Mouse (Mus musculus): Measurements from ENCODE around the gene Hdac8. TPM values are rescaled to one million over a fixed set of nuclear protein-coding genes. Genes with fewer than 3 reads are reported as not detected.

The Hdac8 gene
- 1 to 10 TPM; 3.2 to 4.9 TPM for total RNA-seq (2021)
- long read RNA-seq, experiment 1, partial matches to known transcripts: 0 of 1 reads
- long read RNA-seq, experiment 1, other reads (novel, unspliced or antisense): 0 of 1 reads
- long read RNA-seq, experiment 2, partial matches to known transcripts: 0 of 4 reads
- long read RNA-seq, experiment 2, other reads (novel, unspliced or antisense): 1 of 4 reads

DNA sequence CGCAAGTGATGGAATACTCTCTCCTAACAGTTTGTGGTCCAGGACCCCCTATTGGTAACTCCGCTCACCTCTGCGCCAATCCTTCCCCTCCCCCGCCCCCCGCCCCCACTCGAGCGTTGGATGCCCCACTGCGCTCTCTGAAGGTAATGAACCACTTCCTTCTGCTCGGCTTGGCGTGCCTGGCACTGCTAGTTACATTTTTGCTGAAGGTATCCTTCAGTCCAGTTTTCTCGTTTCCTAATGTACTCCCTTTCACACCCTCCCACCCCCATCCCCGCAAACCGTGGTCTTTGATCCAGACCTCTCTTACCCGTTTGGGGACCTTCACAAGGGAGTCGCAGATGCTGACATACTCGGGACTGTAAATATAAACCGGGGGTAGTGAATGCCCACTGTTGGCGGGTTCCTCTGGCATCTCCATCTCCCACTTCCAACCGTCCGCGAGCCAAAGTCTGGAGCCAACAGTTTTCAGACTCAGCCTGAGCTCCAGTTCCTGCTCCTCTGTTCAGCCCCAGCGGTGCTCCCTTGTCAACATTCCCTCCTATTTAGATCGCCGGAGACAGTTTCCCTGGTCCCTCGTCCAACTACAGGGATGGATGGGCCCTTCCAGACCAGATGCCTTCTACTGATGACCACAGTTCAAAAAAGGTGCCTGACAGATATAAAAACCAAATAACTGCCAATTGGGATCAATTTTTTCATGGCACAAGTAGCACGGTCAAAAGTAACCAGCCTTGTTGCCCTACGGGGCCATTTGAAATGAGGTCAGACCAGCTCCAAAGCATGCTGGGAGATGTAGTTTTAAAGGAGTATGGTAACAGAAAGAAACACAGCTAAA, at the start of gene Hdac8:
TSS of gene Hdac8 (minus strand) at position 716 of the 838 bp plus-strand sequence.
- peak; percentile 19 for DNase-seq

DNA sequence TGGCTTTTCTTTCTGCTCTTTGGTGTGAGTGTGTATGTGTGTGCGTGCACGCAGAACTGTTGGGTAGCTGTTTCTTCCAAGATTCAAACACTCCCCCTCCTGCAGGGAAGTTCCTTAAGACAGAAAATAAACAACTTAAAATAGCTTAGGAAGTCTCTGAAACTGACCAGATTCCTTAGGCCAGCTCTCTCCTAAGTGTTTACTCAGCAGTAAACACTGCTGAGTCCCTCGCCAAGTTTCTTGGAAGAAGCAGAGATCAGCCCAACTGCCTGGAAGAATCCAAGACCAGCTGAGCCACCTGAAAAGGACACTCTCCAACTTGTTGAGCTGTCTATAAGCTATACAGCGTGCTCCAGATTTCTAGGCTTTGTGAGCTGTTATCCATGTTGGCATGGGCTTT, 4.0 kb upstream of the Hdac8 start:
- no peak for DNase-seq

DNA sequence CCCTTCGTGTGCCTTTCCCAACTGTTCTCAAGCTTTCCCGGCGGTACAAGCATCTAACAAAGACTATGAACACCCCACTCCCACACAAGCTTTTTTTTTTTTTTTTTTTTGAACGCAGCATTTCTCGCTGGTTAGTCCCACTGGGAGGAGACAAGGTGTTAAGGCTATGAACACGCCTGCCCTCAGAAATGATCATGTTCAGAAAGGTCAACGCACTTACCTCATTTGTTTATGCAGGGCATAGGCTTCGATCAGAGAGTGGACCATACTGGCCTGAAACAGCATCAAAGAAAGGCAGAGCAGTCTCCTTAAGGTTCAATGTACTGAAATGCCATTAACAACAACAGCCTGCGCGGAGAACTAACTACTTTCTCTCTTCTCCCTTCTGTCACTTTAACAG, 980 bp downstream of the Hdac8 start:
- no peak for DNase-seq

DNA sequence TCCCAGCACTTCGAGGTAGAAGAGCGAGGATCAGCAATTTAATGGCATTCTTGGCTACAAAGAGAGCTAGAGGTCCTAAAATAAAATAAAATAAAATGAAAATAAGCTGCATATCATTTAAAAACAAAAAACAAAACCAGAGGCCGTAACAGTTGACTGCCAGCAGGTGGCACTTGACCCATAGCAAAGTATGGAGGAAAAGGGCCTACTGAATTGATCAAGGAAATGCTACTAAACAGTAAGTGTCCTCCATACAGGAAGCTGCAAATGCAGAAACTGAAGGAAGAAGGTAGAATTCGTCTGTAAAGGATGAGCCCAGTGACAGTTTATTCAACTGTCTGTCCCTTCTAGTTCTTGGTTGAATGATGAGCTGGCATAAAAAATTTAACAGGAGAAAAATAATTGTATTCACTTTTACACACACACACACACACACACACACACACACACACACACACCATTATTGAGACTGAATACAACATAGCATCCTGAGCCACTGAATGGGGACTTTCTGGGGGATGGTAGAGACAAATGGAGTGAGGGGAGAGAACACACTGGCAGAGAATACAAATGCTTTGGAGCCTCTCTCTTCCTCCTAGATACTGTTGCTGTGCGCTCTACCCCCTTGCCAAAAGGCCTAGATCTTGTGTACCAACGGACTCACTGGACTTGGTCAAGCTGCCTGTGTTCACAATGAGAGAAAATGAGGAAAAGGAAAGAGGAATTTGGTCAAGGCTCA, 11.0 kb downstream of the Hdac8 start:
- DNase-seq: peak; percentile 6

DNA sequence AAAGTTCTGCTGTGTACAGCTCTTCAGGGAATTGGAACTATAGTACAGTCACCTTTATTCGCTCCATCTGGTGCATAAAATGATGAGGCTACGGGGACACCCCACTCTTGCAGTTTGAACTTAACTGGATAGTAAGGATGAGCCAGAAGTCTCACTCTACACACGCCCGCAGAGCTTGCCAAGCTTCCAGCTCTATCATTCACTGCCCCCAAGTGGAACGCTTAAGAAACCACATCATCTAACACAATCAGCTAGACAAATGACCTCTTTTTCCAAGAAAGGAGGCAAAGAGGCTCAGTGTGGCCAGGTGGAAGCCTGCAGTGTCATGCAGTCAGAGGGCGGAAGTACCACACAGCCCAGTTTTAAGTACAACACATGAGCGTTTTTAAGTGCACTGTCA, 19.6 kb downstream of the Hdac8 start:
- no peak for DNase-seq

DNA sequence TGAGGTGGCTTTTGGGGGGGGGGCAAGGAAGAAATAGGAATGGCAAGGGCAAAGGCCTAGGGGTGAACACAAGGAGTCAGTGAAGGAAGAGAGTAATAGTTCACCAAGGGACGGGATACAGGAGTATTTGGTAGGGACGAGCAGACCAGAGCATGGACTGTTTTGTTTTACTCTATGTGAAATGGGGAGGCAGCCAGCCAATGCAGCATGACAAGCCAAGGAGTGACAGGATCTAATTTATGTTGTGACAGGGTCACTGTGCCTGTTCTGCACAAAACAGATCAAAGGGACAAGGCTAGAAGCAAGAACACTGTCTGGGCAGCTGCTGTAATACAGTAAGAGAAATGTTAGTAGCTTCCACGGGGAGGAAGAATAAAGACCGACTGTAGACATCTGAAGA, 25.5 kb downstream of the Hdac8 start:
- no peak for DNase-seq

DNA sequence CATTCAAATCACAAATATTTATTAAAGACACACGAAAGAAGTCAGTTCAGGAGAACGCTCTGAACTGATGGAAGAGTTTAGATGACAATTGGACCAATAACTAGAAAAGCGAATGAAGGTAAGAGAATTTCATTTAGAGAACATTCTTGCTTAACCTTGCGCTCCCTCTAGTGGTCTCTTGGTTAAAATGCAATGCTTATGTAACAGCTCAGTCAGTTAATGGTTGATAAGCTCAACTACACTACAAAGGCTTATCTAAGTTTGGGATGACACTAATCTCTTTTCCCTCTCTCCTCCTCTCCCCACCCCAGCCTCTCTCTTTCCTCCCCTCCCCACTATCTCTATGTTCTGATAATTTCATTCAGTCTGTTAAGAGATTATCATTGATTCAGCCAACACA, 26.2 kb downstream of the Hdac8 start:
- DNase-seq: no peak

DNA sequence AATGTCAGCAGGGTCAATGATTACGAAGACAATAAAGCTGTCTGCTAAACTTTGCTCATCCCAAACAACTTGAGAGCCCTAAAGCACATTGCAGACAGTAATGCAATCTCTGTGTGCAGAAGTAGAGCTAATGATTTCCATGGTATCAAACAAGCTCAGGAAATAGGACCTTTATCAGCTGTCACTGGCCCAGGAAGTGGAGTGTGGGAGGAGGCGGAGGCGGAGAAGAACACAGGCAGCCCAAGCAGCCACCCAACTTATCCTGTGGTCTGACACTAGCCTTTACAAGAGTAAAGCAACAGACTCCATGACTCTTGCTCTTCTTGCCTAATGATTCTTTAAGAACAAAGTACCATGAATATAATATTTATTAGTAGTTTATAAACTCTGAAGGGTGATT, 26.7 kb downstream of the Hdac8 start:
- no peak for DNase-seq

DNA sequence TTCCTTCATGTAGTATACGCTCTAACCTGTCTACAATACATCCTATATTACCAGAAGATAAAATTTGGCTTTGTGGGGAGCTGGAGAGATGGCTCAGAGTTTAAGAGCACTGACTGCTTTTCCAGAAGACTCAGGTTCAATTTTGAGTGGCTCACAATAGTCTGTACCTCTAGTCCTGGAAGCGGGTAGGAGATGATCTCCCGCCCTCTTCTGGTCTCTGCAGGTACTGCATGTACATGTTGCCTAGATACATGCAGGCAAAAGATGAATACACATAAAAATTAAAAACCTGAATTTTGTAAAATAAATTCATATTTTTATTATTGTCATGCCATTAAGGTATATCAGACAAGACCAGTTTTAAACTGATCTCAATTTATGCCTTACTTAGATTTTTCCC, 28.4 kb downstream of the Hdac8 start:
- peak; percentile 68 for DNase-seq

DNA sequence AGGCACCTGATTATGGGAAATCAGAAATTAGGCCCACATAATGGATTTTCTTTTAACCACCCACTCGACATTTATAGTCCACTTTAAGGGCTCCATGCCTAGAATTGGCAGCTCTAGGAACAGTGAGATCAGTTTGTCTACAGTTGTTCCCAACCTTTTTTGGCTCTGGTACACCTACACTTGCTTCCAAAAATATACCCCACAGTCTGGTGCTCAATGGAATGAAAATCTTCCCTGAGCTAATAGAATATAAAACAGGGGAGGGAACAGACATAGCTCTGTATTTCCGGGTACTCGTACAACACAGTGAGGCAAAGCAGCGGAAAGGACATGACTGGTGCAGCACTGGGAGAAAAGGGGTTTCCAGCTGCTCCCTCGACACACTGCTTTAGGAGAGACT, 29.6 kb downstream of the Hdac8 start:
- no peak for DNase-seq

DNA sequence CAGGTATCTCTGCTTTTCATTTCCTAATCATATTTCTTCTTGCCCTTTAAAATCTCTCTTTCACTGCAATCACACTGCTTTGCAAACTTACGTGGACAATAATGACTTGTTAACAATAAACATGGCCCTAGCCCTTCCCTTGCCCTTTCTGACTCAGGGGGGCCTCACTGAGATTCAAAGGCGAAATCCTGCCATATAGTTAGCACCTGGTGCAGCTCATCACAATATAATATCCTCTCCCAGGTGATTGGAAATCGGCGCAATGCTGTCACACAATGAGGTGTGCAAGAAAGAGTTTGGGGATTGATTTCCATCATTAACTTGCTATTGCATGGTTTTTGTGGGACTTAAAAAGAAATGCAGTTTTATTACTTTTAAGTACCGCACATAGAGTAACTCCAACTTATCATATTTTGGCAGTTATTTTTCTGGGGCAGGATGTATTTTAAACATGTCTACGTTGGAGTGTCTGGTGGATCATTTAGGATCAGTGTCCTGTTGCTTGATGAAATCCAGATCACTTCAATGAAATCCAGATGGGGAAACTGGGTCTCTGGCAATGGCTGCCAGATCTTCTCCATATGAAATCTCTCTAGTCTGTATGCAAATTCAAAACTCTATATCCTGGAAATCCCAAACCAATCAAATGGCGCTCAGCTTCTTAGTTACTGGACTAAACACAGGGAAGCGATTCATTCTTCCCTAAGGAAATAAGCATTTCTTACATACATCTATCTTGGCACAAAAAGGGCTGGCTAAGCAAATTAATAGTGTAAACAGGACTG, 86.6 kb downstream of the Hdac8 start:
- DNase-seq: no peak

DNA sequence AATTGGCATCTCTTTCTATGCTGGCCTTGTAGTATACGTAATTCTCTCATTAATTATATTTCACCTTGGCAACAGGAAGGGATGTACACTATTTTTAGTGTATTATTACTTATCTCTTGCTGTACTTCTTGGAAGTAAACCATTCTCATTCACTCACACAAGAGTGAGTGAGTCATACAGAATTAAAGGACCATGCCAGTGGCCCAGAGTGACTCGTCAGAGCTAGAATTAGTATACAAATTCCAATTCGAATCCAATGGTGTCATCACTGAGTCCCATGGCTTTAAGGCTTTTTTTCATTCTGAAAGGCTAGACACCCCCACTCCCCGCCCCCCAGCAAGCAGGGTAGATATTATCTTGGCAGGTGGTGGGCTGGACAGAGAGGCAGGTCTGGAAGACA, 88.2 kb downstream of the Hdac8 start:
- no peak for DNase-seq

DNA sequence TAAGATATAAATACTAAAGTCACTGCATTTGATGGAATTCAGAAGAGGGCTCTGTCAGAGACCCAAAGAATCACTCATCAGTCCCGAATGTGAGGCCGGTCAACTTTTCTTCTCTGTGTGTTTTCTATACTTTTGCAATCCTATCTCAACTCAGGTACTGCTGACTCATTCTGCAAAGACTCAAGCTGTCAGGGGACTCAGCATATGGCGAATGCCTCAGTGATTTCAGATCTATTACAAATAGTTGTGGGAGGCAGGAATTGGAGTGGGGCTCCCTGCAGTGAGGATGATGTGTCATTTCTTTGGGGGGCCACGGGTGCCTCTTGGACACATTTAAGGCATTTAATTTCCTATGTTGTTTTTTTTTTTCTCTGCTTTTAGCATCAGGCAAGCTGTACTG, 88.8 kb downstream of the Hdac8 start:
- DNase-seq: no peak

DNA sequence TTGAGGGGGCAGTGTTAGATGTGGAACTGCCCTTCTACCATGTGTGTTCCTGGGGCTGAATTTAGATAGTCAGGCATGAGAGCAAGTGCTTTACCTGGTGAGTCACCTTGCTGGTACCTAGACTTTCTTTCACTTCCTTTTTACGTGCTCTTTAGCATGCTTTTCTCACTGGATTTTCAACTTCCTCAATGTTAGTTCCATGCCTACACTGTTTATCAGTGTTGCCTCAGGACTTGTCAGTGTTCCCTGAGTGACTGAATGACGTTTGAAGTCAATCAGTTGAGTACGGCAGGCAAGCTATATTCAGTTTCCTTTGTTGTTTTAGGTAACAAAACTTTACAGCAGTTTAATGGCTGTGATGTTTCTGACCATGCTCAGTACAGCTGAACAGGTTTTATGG, 120.4 kb downstream of the Hdac8 start:
- no peak for DNase-seq

DNA sequence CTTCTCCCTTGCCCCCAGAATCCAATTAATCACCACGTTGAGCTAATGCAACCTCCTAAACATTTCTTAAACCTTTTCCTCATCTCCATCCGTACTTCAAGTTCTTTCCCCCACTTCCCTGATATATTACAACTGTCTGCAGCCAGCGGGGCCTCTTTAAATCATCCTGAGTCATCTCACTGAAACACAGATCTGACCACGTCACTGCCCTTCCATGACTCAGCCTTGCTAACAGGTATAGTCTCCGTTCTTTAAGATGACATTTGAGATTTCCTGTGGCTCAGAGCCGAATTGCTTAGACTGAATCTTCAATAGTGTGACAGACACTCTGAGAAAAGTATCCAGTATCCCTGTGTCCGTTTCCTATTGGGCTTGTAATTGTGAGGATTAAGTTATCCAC, 122.0 kb downstream of the Hdac8 start:
- DNase-seq: no peak

DNA sequence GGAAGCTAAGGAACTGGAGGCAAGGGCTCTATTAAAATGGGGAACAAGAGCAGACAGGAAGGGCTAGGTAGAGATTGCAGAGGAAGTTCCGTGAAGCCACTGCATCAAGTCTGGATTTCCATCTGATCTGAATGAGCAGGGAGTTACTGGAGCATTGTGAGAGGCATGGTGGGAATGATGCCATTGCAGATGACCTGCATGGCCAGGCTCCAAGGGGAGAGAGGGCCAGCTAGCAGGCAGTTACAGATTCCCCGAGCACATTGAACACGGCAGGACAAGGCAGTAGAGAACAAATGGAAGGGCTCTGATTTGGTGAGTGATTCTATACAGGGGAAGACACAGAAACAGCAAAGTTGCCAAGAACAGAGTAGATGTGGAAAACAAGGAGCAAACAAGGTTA, 138.6 kb downstream of the Hdac8 start:
- peak; percentile 6 for DNase-seq

DNA sequence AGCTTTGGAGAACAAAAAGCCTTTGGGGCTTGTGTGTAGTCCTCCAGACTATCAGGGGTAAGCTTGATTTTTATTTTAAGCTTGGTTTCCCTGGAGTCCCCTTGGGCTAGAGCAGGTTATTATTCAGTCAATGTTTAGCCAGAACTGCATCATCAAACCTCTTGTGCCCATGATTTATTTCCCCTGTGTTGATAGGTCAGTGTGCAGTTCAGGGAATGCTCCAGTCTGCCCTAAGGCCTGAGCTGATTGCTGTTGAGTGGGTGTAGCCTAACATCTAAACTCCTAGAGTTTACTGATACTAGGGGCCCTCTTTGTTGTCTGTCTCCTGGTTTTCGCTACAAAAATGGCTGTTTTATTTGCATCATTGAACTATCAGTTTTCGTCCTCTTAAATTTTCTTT, 142.9 kb downstream of the Hdac8 start:
- DNase-seq: no peak

DNA sequence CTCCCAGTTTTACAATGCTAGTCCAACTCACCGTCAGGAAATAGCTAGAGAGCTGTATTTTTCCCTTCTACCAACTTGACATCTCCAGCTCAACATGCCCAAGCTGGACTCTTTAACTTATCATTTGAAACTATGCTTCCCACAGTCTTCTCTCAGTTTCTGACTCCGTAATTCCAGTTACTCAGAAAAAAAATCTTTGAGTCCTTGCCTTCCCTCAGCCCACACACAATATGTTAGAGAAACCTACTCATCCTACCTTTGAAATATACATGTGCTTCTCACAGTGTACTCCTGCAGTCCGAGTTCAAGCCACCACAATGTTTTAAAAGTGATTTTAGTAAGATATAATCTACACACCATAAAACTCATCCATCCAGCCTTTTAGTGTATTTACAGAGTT, 151.7 kb downstream of the Hdac8 start:
- no peak for DNase-seq

DNA sequence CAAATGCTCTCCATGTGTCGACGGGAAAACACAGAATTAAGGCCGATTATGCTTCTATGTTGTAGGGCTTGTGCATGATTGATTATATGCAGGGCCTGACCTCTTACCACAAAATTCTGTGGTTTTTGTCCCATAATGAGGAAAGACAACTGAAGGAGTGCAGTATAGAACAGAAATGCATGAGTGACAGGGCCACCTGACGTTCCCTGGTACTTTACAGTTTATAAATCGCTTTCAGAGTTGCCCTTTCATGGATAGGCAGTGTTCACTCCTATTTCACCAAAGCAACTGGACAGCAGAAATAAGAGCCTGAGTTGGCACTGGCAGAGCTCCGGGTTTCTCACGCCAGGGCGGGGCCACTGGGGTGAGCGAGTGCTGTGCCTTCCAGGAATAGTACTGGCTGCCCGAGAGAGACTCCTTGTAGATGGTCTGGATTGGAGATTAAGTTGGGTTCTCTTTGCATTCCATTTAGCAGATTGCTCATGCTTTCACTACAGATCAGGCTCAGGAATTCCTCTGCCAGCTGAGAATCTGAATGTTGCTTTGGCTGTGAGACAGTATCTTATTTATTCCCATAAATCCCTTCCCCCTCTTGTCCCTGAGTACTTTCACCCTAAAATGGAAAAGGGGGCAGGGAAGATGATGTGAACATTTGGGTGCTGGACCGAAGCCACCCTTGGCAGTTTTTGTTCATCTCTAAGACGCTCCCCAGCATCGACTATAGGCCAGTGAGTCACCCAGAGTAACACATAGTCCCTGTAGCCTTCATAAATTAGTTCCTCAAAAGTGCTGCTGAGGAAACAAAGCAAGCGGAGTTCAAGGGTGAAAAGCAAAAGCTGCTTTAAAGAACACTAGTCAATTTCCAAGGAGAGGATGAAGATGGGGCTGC, 155.1 kb downstream of the Hdac8 start:
- DNase-seq: peak; percentile 45

DNA sequence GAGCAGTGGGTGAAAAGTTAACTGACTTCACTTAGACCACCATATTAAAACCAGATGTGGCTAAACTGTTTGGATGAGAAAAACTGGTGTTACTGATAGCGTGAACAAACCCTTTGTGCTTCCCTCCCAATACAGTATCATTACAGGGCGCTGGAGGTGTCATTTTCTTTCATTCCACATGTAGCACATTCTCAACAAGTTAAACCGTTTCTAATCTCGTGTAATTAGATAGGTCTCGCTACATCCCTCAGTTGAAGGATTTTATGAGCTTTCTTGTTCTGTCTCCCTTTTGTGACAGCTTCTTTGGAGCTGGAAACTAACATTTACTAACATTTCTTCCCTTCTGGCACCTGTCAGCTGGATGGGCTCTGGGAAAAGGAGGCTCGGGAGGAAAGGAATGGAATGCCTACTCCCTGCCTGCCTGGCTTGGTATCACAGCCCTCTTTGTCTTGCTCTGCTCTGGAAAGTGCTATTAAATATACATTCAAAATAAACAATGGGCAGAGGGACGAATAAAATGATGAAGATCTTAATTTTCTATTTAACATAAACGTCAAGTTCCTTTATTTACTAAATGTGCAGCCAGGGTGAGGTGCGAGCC, 156.2 kb downstream of the Hdac8 start:
- DNase-seq: no peak

DNA sequence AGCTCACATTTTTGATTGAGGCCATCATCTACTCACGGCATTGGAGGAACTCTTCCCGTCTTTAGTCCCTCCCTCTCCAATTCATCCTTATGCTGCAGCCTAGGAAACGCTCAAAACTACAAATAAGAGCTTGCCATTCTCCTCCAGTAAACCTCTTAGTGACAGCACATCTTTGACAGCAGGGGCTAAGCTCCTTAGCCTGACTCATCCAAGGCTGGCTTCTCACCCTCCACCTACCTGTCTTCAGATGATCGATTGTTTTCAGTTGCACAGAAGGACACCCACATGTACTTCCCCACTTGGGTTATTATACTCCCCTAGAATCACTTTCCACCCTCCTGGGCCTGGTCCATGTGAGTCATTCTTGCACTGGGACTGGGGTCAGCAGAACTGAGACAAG, 163.5 kb downstream of the Hdac8 start:
- DNase-seq: no peak
